Mouse (Mus musculus): ENCODE results near the gene Wfdc11. TPM values are rescaled to one million over a fixed set of nuclear protein-coding genes. Genes with fewer than 3 reads are reported as not detected.
A peak's percentile ranks its signal among the peaks of the same experiment; 100 is the strongest.

Wfdc11 gene
- polyA plus RNA-seq, 1 experiment: not detected

DNA sequence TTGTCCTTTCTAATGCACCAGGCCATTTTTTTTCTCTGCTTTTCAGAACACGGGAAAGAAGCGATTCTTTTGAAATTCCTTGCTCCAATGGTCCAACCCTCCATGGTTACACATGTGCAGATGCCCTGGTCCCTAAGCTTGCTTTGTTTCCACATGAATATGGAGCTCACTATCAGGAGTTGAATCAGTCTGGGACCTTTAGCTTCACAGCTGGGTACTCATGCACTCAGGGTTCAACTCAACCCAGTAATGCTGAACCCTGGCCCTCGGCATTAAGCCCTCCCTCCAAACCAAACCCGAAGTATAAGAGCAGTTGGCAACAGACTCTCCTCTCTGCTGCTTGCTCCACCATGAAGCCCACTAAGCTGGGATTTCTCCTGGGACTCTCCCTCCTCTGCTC lies 24.3 kb upstream of the Wfdc11 start, which contains the start of gene Spint4:
Gene Spint4 (plus strand): TSS at position 301 of the 400 bp plus-strand sequence.
- WGBS: 83% methylated on average over 4 of the region's 4 CpGs
- TF ChIP-seq POLR2A (IDR thresholded peaks at IDR 0.05; ENCODE audit: borderline replicate concordance, control insufficient read depth, low read depth, low read length) (no peak), CTCF (IDR thresholded peaks at IDR 0.05; ENCODE audit: control insufficient read depth, insufficient read depth, low read length) (no peak)
- H3K4me3 ChIP-seq (replicated peaks; ENCODE audit: control insufficient read depth, low read depth, low read length): no peak within 1 kb of the TSS

DNA sequence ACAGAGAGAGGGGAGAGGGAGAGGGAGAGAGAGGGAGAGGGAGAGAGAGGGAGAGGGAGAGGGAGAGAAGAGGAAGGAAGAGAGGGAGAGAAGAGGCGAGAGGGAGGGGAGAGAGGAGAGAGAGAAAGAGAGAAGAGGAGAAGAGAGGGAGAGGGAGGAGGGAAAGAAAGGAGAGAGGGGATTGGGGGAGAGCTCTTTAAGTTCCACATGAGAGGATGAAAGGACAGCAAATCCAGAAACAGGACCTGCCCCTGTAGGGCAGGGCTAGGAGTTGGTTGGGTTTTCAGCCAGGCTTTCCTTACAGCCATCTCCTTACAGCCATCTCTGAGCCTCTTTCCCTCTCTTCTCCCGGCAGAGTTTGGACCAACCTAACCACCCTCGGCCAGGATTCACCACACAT lies 10.9 kb upstream of the Wfdc11 start, which contains the start of gene Wfdc13:
Gene Wfdc13 (plus strand): TSS at position 301 of the 400 bp plus-strand sequence.
- Histone ChIP-seq H3K27ac (ENCODE audit: control insufficient read depth, insufficient read depth, low read depth, low read length, poor library complexity) (no peak within 1 kb of the TSS), H3K4me1 (ENCODE audit: control insufficient read depth, insufficient read depth, low read length) (no peaks in the 10 kb centered on the region; the same call in 1 of the 2 replicates), H3K4me3 (replicated peaks; ENCODE audit: control insufficient read depth, low read depth, low read length) (no peak within 1 kb of the TSS)
- no peak for TF ChIP-seq CTCF (IDR thresholded peaks at IDR 0.05; ENCODE audit: control insufficient read depth, insufficient read depth, low read length)
- no peak for TF ChIP-seq POLR2A (IDR thresholded peaks at IDR 0.05; ENCODE audit: borderline replicate concordance, control insufficient read depth, low read depth, low read length)
- WGBS: 49% methylated on average over 3 of the region's 3 CpGs

More for the DNA sequence above, 24.3 kb upstream of the Wfdc11 start, which contains the start of gene Spint4:
- no peak within 1 kb of the TSS for H3K27ac ChIP-seq (ENCODE audit: control insufficient read depth, insufficient read depth, low read depth, low read length, poor library complexity)
- H3K4me1 ChIP-seq (ENCODE audit: control insufficient read depth, insufficient read depth, low read length): no peaks in the 10 kb centered on the region

GRCm38 (mm10) chr2:164679906-164680305 lies 6.0 kb upstream of the Wfdc11 start:
- WGBS: 8% methylated on average over 3 of the region's 3 CpGs
- no peak for TF ChIP-seq POLR2A (IDR thresholded peaks at IDR 0.05; ENCODE audit: borderline replicate concordance, control insufficient read depth, low read depth, low read length)
- no peak for TF ChIP-seq CTCF (IDR thresholded peaks at IDR 0.05; ENCODE audit: control insufficient read depth, insufficient read depth, low read length)
- no peaks in the 10 kb centered on the region; the same call in 1 of the 2 replicates for H3K4me1 ChIP-seq (ENCODE audit: control insufficient read depth, insufficient read depth, low read length)
- H3K27ac ChIP-seq (ENCODE audit: control insufficient read depth, insufficient read depth, low read depth, low read length, poor library complexity): no peak overlapping the region
- no peak overlapping the region for H3K4me3 ChIP-seq (replicated peaks; ENCODE audit: control insufficient read depth, low read depth, low read length)

GRCm38 (mm10) chr2:164678848-164679625 lies 5.2 kb upstream of the Wfdc11 start:
- H3K4me1 ChIP-seq (ENCODE audit: control insufficient read depth, insufficient read depth, low read length): no peaks in the 10 kb centered on the region; the same call in 1 of the 2 replicates
- WGBS: 21% methylated on average over 19 of the region's 19 CpGs
- no peak overlapping the region for H3K4me3 ChIP-seq (replicated peaks; ENCODE audit: control insufficient read depth, low read depth, low read length)
- TF ChIP-seq POLR2A (IDR thresholded peaks at IDR 0.05; ENCODE audit: borderline replicate concordance, control insufficient read depth, low read depth, low read length): no peak
- TF ChIP-seq CTCF (IDR thresholded peaks at IDR 0.05; ENCODE audit: control insufficient read depth, insufficient read depth, low read length): peak; percentile 74
- H3K27ac ChIP-seq (ENCODE audit: control insufficient read depth, insufficient read depth, low read depth, low read length, poor library complexity): peak overlapping the region; percentile 81

GRCm38 (mm10) chr2:164676916-164677685 lies 3.2 kb upstream of the Wfdc11 start:
- H3K4me3 ChIP-seq (replicated peaks; ENCODE audit: control insufficient read depth, low read depth, low read length): no peak overlapping the region
- TF ChIP-seq POLR2A (IDR thresholded peaks at IDR 0.05; ENCODE audit: borderline replicate concordance, control insufficient read depth, low read depth, low read length): no peak
- no peak for TF ChIP-seq CTCF (IDR thresholded peaks at IDR 0.05; ENCODE audit: control insufficient read depth, insufficient read depth, low read length)
- 69% methylated on average over 16 of the region's 16 CpGs for WGBS

DNA sequence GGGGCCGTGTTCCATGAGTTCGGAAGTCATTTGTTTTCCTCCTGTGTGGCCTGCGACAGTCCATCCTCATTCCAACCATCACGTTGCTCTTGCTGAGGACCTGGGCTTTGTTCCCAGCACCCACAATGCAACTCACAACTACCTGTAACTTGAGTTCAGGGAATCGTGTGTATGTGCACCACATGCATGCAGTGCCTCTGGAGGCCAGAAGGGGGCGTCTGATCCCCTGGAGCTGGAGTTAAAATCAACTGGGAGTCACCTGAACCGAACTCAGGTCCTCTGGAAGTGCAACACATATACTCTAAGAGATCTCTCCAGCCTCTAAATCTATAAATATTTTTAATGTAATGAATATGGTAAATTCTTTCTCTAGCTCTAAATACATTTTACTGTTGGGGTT lies 2.2 kb upstream of the Wfdc11 start:
- 78% methylated on average over 7 of the region's 7 CpGs for WGBS
- TF ChIP-seq POLR2A (IDR thresholded peaks at IDR 0.05; ENCODE audit: borderline replicate concordance, control insufficient read depth, low read depth, low read length) (no peak), CTCF (IDR thresholded peaks at IDR 0.05; ENCODE audit: control insufficient read depth, insufficient read depth, low read length) (peak; percentile 25; the same call in 1 of the 2 replicates)

More at GRCm38 (mm10) chr2:164676916-164677685, 3.2 kb upstream of the Wfdc11 start:
- H3K27ac ChIP-seq (ENCODE audit: control insufficient read depth, insufficient read depth, low read depth, low read length, poor library complexity): no peak overlapping the region
- H3K4me1 ChIP-seq (ENCODE audit: control insufficient read depth, insufficient read depth, low read length): no peaks in the 10 kb centered on the region; the same call in 1 of the 2 replicates

DNA sequence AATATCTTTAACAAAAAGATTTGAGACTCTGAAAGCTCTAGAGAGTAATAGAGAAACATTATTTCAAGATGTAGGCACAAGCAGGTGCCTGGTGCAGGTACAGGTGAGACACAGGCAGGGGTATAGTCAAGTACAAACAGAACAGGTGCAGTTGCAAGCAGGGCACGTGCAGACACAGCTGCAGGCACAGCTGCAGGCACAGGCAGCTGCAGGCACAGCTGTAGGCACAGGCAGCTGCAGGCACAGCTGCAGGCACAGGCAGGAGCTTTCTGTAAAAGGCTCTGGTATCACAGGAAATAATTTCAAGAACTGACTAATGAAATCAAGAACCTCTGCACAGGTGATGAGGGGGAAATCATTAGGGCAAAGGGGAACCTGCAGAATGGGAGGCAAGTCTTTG lies 2.9 kb downstream of the Wfdc11 start:
- TF ChIP-seq CTCF (IDR thresholded peaks at IDR 0.05; ENCODE audit: control insufficient read depth, insufficient read depth, low read length): no peak
- no peak for TF ChIP-seq POLR2A (IDR thresholded peaks at IDR 0.05; ENCODE audit: borderline replicate concordance, control insufficient read depth, low read depth, low read length)
- H3K4me1 ChIP-seq (ENCODE audit: control insufficient read depth, insufficient read depth, low read length): no peaks in the 10 kb centered on the region
- 21% methylated on average over 1 of the region's 1 CpGs for WGBS
- H3K4me3 ChIP-seq (replicated peaks; ENCODE audit: control insufficient read depth, low read depth, low read length): no peak overlapping the region
- no peak overlapping the region for H3K27ac ChIP-seq (ENCODE audit: control insufficient read depth, insufficient read depth, low read depth, low read length, poor library complexity)

More for the DNA sequence above, 2.2 kb upstream of the Wfdc11 start:
- Histone ChIP-seq H3K4me1 (ENCODE audit: control insufficient read depth, insufficient read depth, low read length) (no peaks in the 10 kb centered on the region; the same call in 1 of the 2 replicates), H3K27ac (ENCODE audit: control insufficient read depth, insufficient read depth, low read depth, low read length, poor library complexity) (no peak overlapping the region), H3K4me3 (replicated peaks; ENCODE audit: control insufficient read depth, low read depth, low read length) (no peak overlapping the region)

- H3K4me3 ChIP-seq (replicated peaks; ENCODE audit: control insufficient read depth, low read depth, low read length): no peak overlapping the region
- no peak for TF ChIP-seq POLR2A (IDR thresholded peaks at IDR 0.05; ENCODE audit: borderline replicate concordance, control insufficient read depth, low read depth, low read length)
- no peak for TF ChIP-seq CTCF (IDR thresholded peaks at IDR 0.05; ENCODE audit: control insufficient read depth, insufficient read depth, low read length)
- 57% methylated on average over 5 of the region's 5 CpGs for WGBS
- H3K4me1 ChIP-seq (ENCODE audit: control insufficient read depth, insufficient read depth, low read length): no peaks in the 10 kb centered on the region
- H3K27ac ChIP-seq (ENCODE audit: control insufficient read depth, insufficient read depth, low read depth, low read length, poor library complexity): no peak overlapping the region
Measured at GRCm38 (mm10) chr2:164670261-164670660, 3.6 kb downstream of the Wfdc11 start.

Data from bone marrow, adult 2 months (tissue).